Mouse (Mus musculus) hindbrain, embryonic 12.5 days (tissue): ENCODE results near the gene Tmem54. TPM values are rescaled to one million over a fixed set of nuclear protein-coding genes. Genes with fewer than 3 reads are reported as not detected.

Experiments used
- ATAC-seq: fragments of 200-750 bp; cut with Nextera tagmentation; 2 replicates; pipeline ENCODE4 v1.8.0; 2017; ENCODE audit warnings: moderate TSS enrichment; ENCODE audit not compliant: low FRiP score
- H3K27ac ChIP-seq: fragments of 300-500 bp; sonication (generic); 2 replicates; pipeline ENCODE4 v1.5.1; 2016; ENCODE audit warnings: mild to moderate bottlenecking
- H3K27me3 ChIP-seq: fragments of 300-500 bp; sonication (generic); 2 replicates; pipeline ENCODE4 v1.6.1; 2016; ENCODE audit warnings: mild to moderate bottlenecking
- H3K36me3 ChIP-seq: fragments of 300-500 bp; sonication (generic); 2 replicates; pipeline ENCODE4 v1.6.1; 2016; ENCODE audit warnings: mild to moderate bottlenecking
- H3K4me1 ChIP-seq: fragments of 300-500 bp; sonication (generic); 2 replicates; pipeline ENCODE4 v1.6.1; 2016
- H3K4me2 ChIP-seq: fragments of 300-500 bp; sonication (generic); replicated peaks from 2 replicates; pipeline ENCODE4 v1.6.1; 2016; ENCODE audit warnings: mild to moderate bottlenecking
- H3K4me3 ChIP-seq: fragments of 300-500 bp; sonication (generic); 2 replicates; pipeline ENCODE4 v1.5.1; 2016; ENCODE audit warnings: mild to moderate bottlenecking
- H3K9ac ChIP-seq: fragments of 300-500 bp; sonication (generic); 2 replicates; pipeline ENCODE4 v1.6.1; 2016; ENCODE audit warnings: mild to moderate bottlenecking, moderate library complexity
- H3K9me3 ChIP-seq: fragments of 300-500 bp; sonication (generic); replicated peaks from 2 replicates; pipeline ENCODE4 v1.6.1; 2016; ENCODE audit warnings: mild to moderate bottlenecking
- WGBS: fragments of 180-500 bp; shearing (Covaris S2); methylation state at CpG from one replicate; pipeline ENCODE4 v1.1.7; 2016; 5-methylcytosine and 5-hydroxymethylcytosine counted together
- polyA plus RNA-seq: library from polyadenylated mRNA; unstranded; fragments of >200 nt; fragmentation: Nextera tagmentation; extraction: Ambion mirVana; gene quantifications from 2 replicates; pipeline ENCODE4 v1.2.1, GENCODE M21; 2016

The Tmem54 gene
- polyA plus RNA-seq, 1 experiment from 2014 or later = 1.7 TPM

- Histone ChIP-seq H3K27me3 (peaks cover 54% of the 10 kb centered on the region), H3K4me2 (no peak overlapping the region), H3K27ac (no peak overlapping the region), H3K9me3 (no peaks in the 10 kb centered on the region), H3K9ac (no peak overlapping the region), H3K4me1 (peaks cover 20% of the 10 kb centered on the region), H3K4me3 (no peak overlapping the region), H3K36me3 (no peaks in the 10 kb centered on the region)
- no peak for ATAC-seq
- WGBS = 77% methylated on average over 10 of the region's 10 CpGs
Measured at GRCm38 (mm10) chr4:129107348-129107899, 2.1 kb downstream of the Tmem54 start.

GRCm38 (mm10) chr4:129108624-129109023 is 3.3 kb downstream of the Tmem54 start:
- peaks cover 30% of the 10 kb centered on the region for H3K4me1 ChIP-seq
- peaks cover 48% of the 10 kb centered on the region for H3K27me3 ChIP-seq
- no peak for ATAC-seq
- no peak overlapping the region for H3K9ac ChIP-seq
- H3K9me3 ChIP-seq = no peaks in the 10 kb centered on the region
- 86% methylated on average over 7 of the region's 7 CpGs for WGBS
- no peak overlapping the region for H3K4me3 ChIP-seq
- no peak overlapping the region for H3K4me2 ChIP-seq
- H3K27ac ChIP-seq = no peak overlapping the region
- H3K36me3 ChIP-seq = no peaks in the 10 kb centered on the region

GRCm38 (mm10) chr4:129110804-129111203 is 5.5 kb downstream of the Tmem54 start:
- H3K4me1 ChIP-seq = peaks cover 38% of the 10 kb centered on the region
- H3K4me2 ChIP-seq = no peak overlapping the region

GRCm38 (mm10) chr4:129111350-129111749 is 6.0 kb downstream of the Tmem54 start:
- H3K4me2 ChIP-seq = no peak overlapping the region
- no peak overlapping the region for H3K4me3 ChIP-seq
- ATAC-seq = no peak
- H3K4me1 ChIP-seq = peaks cover 36% of the 10 kb centered on the region
- H3K27ac ChIP-seq = no peak overlapping the region
- H3K36me3 ChIP-seq = no peaks in the 10 kb centered on the region
- peaks cover 21% of the 10 kb centered on the region for H3K27me3 ChIP-seq
- no peaks in the 10 kb centered on the region for H3K9me3 ChIP-seq
- WGBS = 60% methylated on average over 11 of the region's 11 CpGs
- H3K9ac ChIP-seq = no peak overlapping the region

More at GRCm38 (mm10) chr4:129110804-129111203, 5.5 kb downstream of the Tmem54 start:
- no peak for ATAC-seq
- H3K9me3 ChIP-seq = no peaks in the 10 kb centered on the region
- H3K27me3 ChIP-seq = peaks cover 26% of the 10 kb centered on the region
- no peak overlapping the region for H3K27ac ChIP-seq
- no peaks in the 10 kb centered on the region for H3K36me3 ChIP-seq
- no peak overlapping the region for H3K9ac ChIP-seq
- no peak overlapping the region for H3K4me3 ChIP-seq
- 95% methylated on average over 6 of the region's 6 CpGs for WGBS

- H3K9ac ChIP-seq = 0 out of 2 replicates have a peak overlapping the region, but pooled peaks have one; percentile 1
- no peaks in the 10 kb centered on the region for H3K9me3 ChIP-seq
- H3K4me1 ChIP-seq = peaks cover 34% of the 10 kb centered on the region
- H3K4me2 ChIP-seq = no peak overlapping the region; the same call in 1 of the 2 replicates
- 62% methylated on average over 12 of the region's 13 CpGs for WGBS
- no peak for ATAC-seq
- H3K4me3 ChIP-seq = no peak overlapping the region
- no peaks in the 10 kb centered on the region for H3K36me3 ChIP-seq
- peaks cover 14% of the 10 kb centered on the region for H3K27me3 ChIP-seq
- 0 out of 2 replicates have a peak overlapping the region, but pooled peaks have one; percentile 12 for H3K27ac ChIP-seq
Measured at GRCm38 (mm10) chr4:129112231-129112630, 6.9 kb downstream of the Tmem54 start.

- WGBS = 28% methylated on average over 28 of the region's 28 CpGs
- H3K27me3 ChIP-seq = peaks cover 6% of the 10 kb centered on the region
- H3K27ac ChIP-seq = peak overlapping the region; percentile 57; the same call in 1 of the 2 replicates
- H3K4me1 ChIP-seq = peaks cover 34% of the 10 kb centered on the region
- no peak overlapping the region for H3K4me3 ChIP-seq
- no peak overlapping the region; the same call in 1 of the 2 replicates for H3K9ac ChIP-seq
- 0 out of 2 replicates have a peak overlapping the region, but pooled peaks have one; percentile 4 for H3K4me2 ChIP-seq
- no peaks in the 10 kb centered on the region for H3K36me3 ChIP-seq
- H3K9me3 ChIP-seq = no peaks in the 10 kb centered on the region
- peak; percentile 90 for ATAC-seq
Measured at GRCm38 (mm10) chr4:129113083-129113988, 8.0 kb downstream of the Tmem54 start.

- peaks cover 46% of the 10 kb centered on the region for H3K4me1 ChIP-seq
- H3K36me3 ChIP-seq = no peaks in the 10 kb centered on the region
- no peak overlapping the region for H3K9ac ChIP-seq
- ATAC-seq = no peak
- H3K4me2 ChIP-seq = no peak overlapping the region
- H3K4me3 ChIP-seq = no peak overlapping the region
- WGBS = 95% methylated on average over 8 of the region's 8 CpGs
- no peak overlapping the region for H3K27ac ChIP-seq
- no peaks in the 10 kb centered on the region for H3K9me3 ChIP-seq
- peaks cover 34% of the 10 kb centered on the region for H3K27me3 ChIP-seq
Measured at GRCm38 (mm10) chr4:129116703-129117102, 11.4 kb downstream of the Tmem54 start.

GRCm38 (mm10) chr4:129117720-129118510 is 12.6 kb downstream of the Tmem54 start:
- H3K4me2 ChIP-seq = no peak overlapping the region
- WGBS = 87% methylated on average over 14 of the region's 14 CpGs
- H3K9ac ChIP-seq = no peak overlapping the region
- H3K36me3 ChIP-seq = no peaks in the 10 kb centered on the region
- ATAC-seq = no peak
- no peak overlapping the region for H3K4me3 ChIP-seq
- no peak overlapping the region for H3K27ac ChIP-seq
- H3K27me3 ChIP-seq = peaks cover 46% of the 10 kb centered on the region
- no peaks in the 10 kb centered on the region for H3K9me3 ChIP-seq
- peaks cover 39% of the 10 kb centered on the region for H3K4me1 ChIP-seq

GRCm38 (mm10) chr4:129119708-129120107 is 14.4 kb downstream of the Tmem54 start:
- WGBS = 71% methylated on average over 10 of the region's 10 CpGs
- ATAC-seq = no peak
- H3K27me3 ChIP-seq = peaks cover 59% of the 10 kb centered on the region
- H3K27ac ChIP-seq = no peak overlapping the region
- H3K9ac ChIP-seq = no peak overlapping the region
- H3K36me3 ChIP-seq = no peaks in the 10 kb centered on the region
- H3K4me2 ChIP-seq = 0 out of 2 replicates have a peak overlapping the region, but pooled peaks have one; percentile 92
- H3K4me1 ChIP-seq = peaks cover 36% of the 10 kb centered on the region
- H3K9me3 ChIP-seq = no peaks in the 10 kb centered on the region
- H3K4me3 ChIP-seq = no peak overlapping the region

- Histone ChIP-seq H3K27ac (no peak overlapping the region), H3K4me2 (peak overlapping the region; percentile 92), H3K4me3 (peak overlapping the region; percentile 47), H3K4me1 (peaks cover 37% of the 10 kb centered on the region), H3K9me3 (no peaks in the 10 kb centered on the region), H3K9ac (peak overlapping the region; percentile 65), H3K27me3 (peaks cover 68% of the 10 kb centered on the region), H3K36me3 (no peaks in the 10 kb centered on the region)
- ATAC-seq = peak; percentile 49; the same call in 1 of the 2 replicates
- WGBS = under 1% methylated on average over 46 of the region's 59 CpGs
Measured at GRCm38 (mm10) chr4:129120520-129121445, 15.4 kb downstream of the Tmem54 start.

- WGBS = 0% methylated on average over 16 of the region's 17 CpGs
- ATAC-seq = 0 out of 2 replicates have a peak, but pooled peaks have one; percentile 1
- 0 out of 2 replicates have a peak within 1 kb of the TSS, but pooled peaks have one; percentile 13 for H3K27ac ChIP-seq
- no peaks in the 10 kb centered on the region for H3K36me3 ChIP-seq
- peaks cover 68% of the 10 kb centered on the region for H3K27me3 ChIP-seq
- peak within 1 kb of the TSS; percentile 47 for H3K4me3 ChIP-seq
- peak within 1 kb of the TSS; percentile 92 for H3K4me2 ChIP-seq
- no peaks in the 10 kb centered on the region for H3K9me3 ChIP-seq
- peak within 1 kb of the TSS; percentile 65 for H3K9ac ChIP-seq
- peaks cover 39% of the 10 kb centered on the region for H3K4me1 ChIP-seq
Measured at GRCm38 (mm10) chr4:129121569-129122086, 16.3 kb downstream of the Tmem54 start, which contains the start of gene Hpca. Gene Hpca, minus strand, starts transcription at chr4:129122036.
